Comparison of ENCODE assay signal across 13 mouse cellular contexts in the genomic region with DNA sequence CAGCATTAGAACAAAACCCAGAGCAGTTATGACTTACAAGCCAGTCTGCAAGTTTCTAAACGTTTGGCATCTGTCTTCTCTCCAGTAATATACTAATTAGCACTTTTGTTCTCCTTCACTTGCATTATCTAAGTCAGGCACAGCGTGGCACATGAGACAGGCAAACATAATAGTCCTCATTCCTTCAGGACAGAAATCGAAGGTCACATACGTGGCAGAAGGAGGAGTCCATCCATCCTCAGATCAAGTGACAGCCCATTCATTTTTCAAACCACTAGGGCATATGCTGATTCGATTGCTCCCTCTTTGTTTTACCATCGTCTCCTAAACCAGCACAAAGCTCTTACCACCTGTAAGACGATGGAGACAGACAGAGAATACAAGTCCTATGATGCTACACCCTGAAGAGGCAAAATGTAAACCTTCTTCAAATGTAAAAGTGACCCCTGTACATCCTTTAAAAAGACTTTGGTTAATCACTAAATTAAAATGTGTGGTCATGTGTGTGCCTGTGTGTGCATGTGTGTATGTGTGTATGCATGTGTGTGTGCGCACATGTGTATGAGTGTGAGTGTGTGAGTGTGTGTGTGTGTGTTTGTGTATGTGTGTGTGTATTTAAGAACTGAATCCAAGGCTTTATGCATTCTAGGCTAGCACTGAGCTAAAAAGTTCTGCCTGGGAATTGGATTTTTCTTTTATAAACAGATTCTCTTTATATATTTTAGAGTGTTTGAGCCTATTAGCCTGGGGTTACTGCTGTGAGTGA.
DNase-seq lines count a peak whose midpoint lies in the region; ATAC-seq lines count a peak whose summit lies in the region.
"Had no signal": no experiment of that assay in that cellular context is flagged by ENCODE, and none has a peak within 500 bp of the region (broad histone marks: within the 10 kb centered on the region; RNA-seq: fewer than 3 reads in every experiment).

No protein-coding gene starts in this region.

- no peaks in the 10 kb centered on the region for H3K4me1 ChIP-seq in embryonic facial prominence, embryonic 11.5 days (ENCODE audit: control insufficient read depth, insufficient read depth, low read length)
- peaks cover 22% of the 10 kb centered on the region for H3K4me1 ChIP-seq in forebrain, embryonic 13.5 days
- H3K4me1 ChIP-seq in intestine, embryonic 16.5 days (ENCODE audit: control insufficient read depth, insufficient read depth, low read length) = no peaks in the 10 kb centered on the region
- H3K4me1 ChIP-seq in neural tube, embryonic 14.5 days (ENCODE audit: control insufficient read depth, insufficient read depth, low read length) = no peaks in the 10 kb centered on the region
- H3K4me1 ChIP-seq: heart, embryonic 10.5 days; limb, embryonic 12.5 days had no signal

- H3K9me3 ChIP-seq in embryonic facial prominence, embryonic 11.5 days (replicated peaks; ENCODE audit: control insufficient read depth, low read length) = no peaks in the 10 kb centered on the region
- no peaks in the 10 kb centered on the region for H3K9me3 ChIP-seq in forebrain, embryonic 13.5 days (replicated peaks)
- H3K9me3 ChIP-seq in intestine, embryonic 16.5 days (ENCODE audit: control insufficient read depth, low read length) = no peaks in the 10 kb centered on the region
- no peaks in the 10 kb centered on the region for H3K9me3 ChIP-seq in neural tube, embryonic 14.5 days (ENCODE audit: control insufficient read depth, low read length)
- H3K9me3 ChIP-seq: heart, embryonic 10.5 days had no signal

- H3K4me3 ChIP-seq in embryonic facial prominence, embryonic 11.5 days (ENCODE audit: low read depth, low read length) = no peak overlapping the region
- H3K4me3 ChIP-seq in forebrain, embryonic 13.5 days = peak overlapping the region; percentile 24; the same call in 1 of the 2 replicates
- H3K4me3 ChIP-seq in intestine, embryonic 16.5 days (ENCODE audit: low read length) = no peak overlapping the region
- H3K4me3 ChIP-seq in neural tube, embryonic 14.5 days (ENCODE audit: low read depth, low read length) = peak overlapping the region; percentile 4; the same call in 1 of the 2 replicates
- H3K4me3 ChIP-seq: heart, embryonic 10.5 days; limb, embryonic 12.5 days; myocyte had no signal

- H3K9ac ChIP-seq in embryonic facial prominence, embryonic 11.5 days (replicated peaks; ENCODE audit: low read length) = no peak overlapping the region
- H3K9ac ChIP-seq in forebrain, embryonic 13.5 days = peak overlapping the region; percentile 41
- no peak overlapping the region for H3K9ac ChIP-seq in intestine, embryonic 16.5 days (ENCODE audit: low read depth, low read length)
- no peak overlapping the region; the same call in 1 of the 2 replicates for H3K9ac ChIP-seq in neural tube, embryonic 14.5 days (replicated peaks; ENCODE audit: low read depth, low read length)
- H3K9ac ChIP-seq: limb, embryonic 12.5 days; lung, embryonic 14.5 days had no signal

- WGBS in embryonic facial prominence, embryonic 11.5 days = 37% methylated on average over 8 of the region's 8 CpGs
- 16% methylated on average over 8 of the region's 8 CpGs for WGBS in forebrain, embryonic 13.5 days
- WGBS in intestine, embryonic 16.5 days = 45% methylated on average over 8 of the region's 8 CpGs
- WGBS in neural tube, embryonic 14.5 days = 23% methylated on average over 8 of the region's 8 CpGs

- ATAC-seq in embryonic facial prominence, embryonic 11.5 days (replicated peaks; ENCODE audit: insufficient number of reproducible peaks, low FRiP score, low TSS enrichment, low read depth) = peak; percentile 52; the same call in 1 of the 2 replicates
- peak; percentile 86 for ATAC-seq in forebrain, embryonic 13.5 days
- ATAC-seq in intestine, embryonic 16.5 days = no peak
- ATAC-seq in neural tube, embryonic 14.5 days (ENCODE audit: low read depth) = peak; percentile 82
- no peak for ATAC-seq in activated CD4-positive, CD25-positive, alpha-beta regulatory T cell, adult 4 months

- H3K27ac ChIP-seq in embryonic facial prominence, embryonic 11.5 days (replicated peaks; ENCODE audit: low read depth, low read length) = no peak overlapping the region
- H3K27ac ChIP-seq in forebrain, embryonic 13.5 days = peak overlapping the region; percentile 80
- H3K27ac ChIP-seq in intestine, embryonic 16.5 days (ENCODE audit: low read length) = no peak overlapping the region
- H3K27ac ChIP-seq in neural tube, embryonic 14.5 days (ENCODE audit: low read depth, low read length) = no peak overlapping the region; the same call in 1 of the 2 replicates
- H3K27ac ChIP-seq: heart, embryonic 10.5 days; limb, embryonic 12.5 days had no signal

- no peaks in the 10 kb centered on the region for H3K27me3 ChIP-seq in embryonic facial prominence, embryonic 11.5 days (ENCODE audit: control insufficient read depth, insufficient read depth, low read length)
- no peaks in the 10 kb centered on the region for H3K27me3 ChIP-seq in forebrain, embryonic 13.5 days
- no peaks in the 10 kb centered on the region for H3K27me3 ChIP-seq in intestine, embryonic 16.5 days (replicated peaks; ENCODE audit: control insufficient read depth, insufficient read depth, low read length)
- no peaks in the 10 kb centered on the region for H3K27me3 ChIP-seq in neural tube, embryonic 14.5 days (ENCODE audit: control insufficient read depth, insufficient read depth, low read length)
- H3K27me3 ChIP-seq: limb, embryonic 12.5 days had no signal

- no peak overlapping the region for H3K4me2 ChIP-seq in embryonic facial prominence, embryonic 11.5 days (ENCODE audit: low read depth, low read length)
- peak overlapping the region; percentile 54 for H3K4me2 ChIP-seq in forebrain, embryonic 13.5 days
- 0 out of 2 replicates have a peak overlapping the region, but pooled peaks have one; percentile 30 for H3K4me2 ChIP-seq in intestine, embryonic 16.5 days (ENCODE audit: low read depth, low read length)
- H3K4me2 ChIP-seq in neural tube, embryonic 14.5 days (ENCODE audit: low read depth, low read length) = peak overlapping the region; percentile 43
- H3K4me2 ChIP-seq: limb, embryonic 12.5 days; lung, embryonic 14.5 days had no signal

- no peaks in the 10 kb centered on the region for H3K36me3 ChIP-seq in embryonic facial prominence, embryonic 11.5 days (replicated peaks; ENCODE audit: control insufficient read depth, insufficient read depth, low read depth, low read length)
- no peaks in the 10 kb centered on the region for H3K36me3 ChIP-seq in forebrain, embryonic 13.5 days (ENCODE audit: poor library complexity, severe bottlenecking)
- no peaks in the 10 kb centered on the region for H3K36me3 ChIP-seq in intestine, embryonic 16.5 days (ENCODE audit: control insufficient read depth, insufficient read depth, low read length)
- H3K36me3 ChIP-seq in neural tube, embryonic 14.5 days (ENCODE audit: control insufficient read depth, insufficient read depth, low read length) = no peaks in the 10 kb centered on the region
- H3K36me3 ChIP-seq: heart, embryonic 10.5 days; limb, embryonic 12.5 days had no signal

- peak; percentile 9 for DNase-seq in embryonic facial prominence, embryonic 11.5 days (ENCODE audit: low spot score)
- no peak for DNase-seq in gastrocnemius, postnatal 4 days (ENCODE audit: low spot score in 2 of 2)
- no peak for DNase-seq in urinary bladder, adult 18-20 months (ENCODE audit: low spot score in 2 of 2)
- no peak for DNase-seq in urinary bladder, postnatal 4 days (ENCODE audit: low spot score in 2 of 2)
- DNase-seq: kidney, adult 18-20 months; lung, embryonic 14.5 days had no signal

Comparison
In these comparisons a context has a peak if more than half of its experiments do, and no peak if none do; other contexts are left out.
1. ATAC-seq: peak in embryonic facial prominence, embryonic 11.5 days (single experiment), forebrain, embryonic 13.5 days (single experiment) and neural tube, embryonic 14.5 days (single experiment); none in intestine, embryonic 16.5 days (single experiment) and activated CD4-positive, CD25-positive, alpha-beta regulatory T cell, adult 4 months (single experiment).
2. H3K4me3 ChIP-seq: peak in forebrain, embryonic 13.5 days (single experiment) and neural tube, embryonic 14.5 days (single experiment); none in embryonic facial prominence, embryonic 11.5 days (single experiment) and intestine, embryonic 16.5 days (single experiment).